Mouse (Mus musculus): Measurements from ENCODE around the gene Myh11. TPM values are rescaled to one million over a fixed set of nuclear protein-coding genes. Genes with fewer than 3 reads are reported as not detected.

Myh11 gene
- total RNA-seq (2021) = 1 to 10 TPM; 4.4 to 6.9 TPM
- long read RNA-seq, experiment 1, partial matches to known transcripts = 1 of 1 reads
- long read RNA-seq, experiment 1, other reads (novel, unspliced or antisense) = 0 of 1 reads
- long read RNA-seq, experiment 2 = 0 reads

DNA sequence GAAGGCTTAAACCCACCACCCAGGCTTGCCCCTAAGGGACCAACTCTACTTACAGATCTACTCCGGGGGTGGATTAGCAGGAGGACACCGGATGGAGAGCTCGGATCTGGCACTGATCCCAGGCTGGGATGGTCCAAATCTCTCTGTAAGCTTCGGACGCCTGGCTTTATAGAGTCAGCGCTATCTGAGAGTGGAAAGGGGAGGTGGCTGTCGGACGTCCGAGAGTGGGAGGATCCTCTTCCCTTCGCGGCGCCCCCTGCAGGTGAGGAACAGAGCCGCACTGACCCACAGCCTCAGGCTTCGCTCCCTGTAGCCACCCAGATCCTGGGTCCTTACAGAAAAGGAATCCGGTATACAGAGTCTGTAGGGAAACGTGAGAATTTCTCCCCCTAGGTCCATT, at the start of gene Myh11:
Gene Myh11, minus strand, starts transcription at position 150 of the 400 bp plus-strand sequence.
- DNase-seq = peak; percentile 82 to 85

DNA sequence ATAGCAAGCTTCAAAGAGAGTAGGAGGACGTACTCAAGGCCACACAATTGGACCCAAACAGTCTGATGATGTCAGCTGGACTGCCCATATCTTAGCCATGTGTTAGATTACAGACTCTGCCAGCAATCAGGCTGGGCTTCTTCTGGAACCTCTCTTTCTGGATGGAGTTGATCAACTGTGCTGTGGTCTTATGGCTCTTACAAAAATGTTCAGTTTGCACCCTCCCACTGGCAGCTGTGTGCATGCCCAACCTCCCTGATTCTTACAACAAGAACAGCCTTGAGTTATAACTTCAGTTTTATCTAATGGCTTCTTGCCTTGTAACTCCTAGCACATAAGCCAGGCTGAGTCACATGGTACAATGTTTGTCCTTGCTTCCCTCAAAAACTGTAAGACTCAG, 37.0 kb upstream of the Myh11 start:
- peak in 1 of 2 experiments; percentile 15 for DNase-seq

DNA sequence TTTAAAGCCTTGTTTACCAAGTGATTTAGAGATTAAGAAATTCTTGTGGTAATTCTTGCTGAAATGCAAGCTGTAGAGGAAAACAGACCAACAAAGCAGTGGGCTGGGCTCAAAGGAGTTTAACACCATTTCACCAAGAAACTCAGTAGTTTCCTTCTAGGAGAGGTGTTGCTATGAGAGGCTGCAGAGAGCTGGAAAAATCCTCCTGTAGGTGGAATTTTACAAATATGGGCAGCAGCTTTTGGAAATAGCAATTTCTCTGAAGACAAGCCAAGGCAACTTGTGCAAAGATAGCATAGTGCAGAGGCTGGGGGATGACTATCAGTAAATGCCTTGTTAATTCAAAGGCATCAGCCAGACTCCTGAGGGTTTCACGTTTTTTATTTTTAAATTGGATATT, 29.3 kb upstream of the Myh11 start:
- DNase-seq = no peak

DNA sequence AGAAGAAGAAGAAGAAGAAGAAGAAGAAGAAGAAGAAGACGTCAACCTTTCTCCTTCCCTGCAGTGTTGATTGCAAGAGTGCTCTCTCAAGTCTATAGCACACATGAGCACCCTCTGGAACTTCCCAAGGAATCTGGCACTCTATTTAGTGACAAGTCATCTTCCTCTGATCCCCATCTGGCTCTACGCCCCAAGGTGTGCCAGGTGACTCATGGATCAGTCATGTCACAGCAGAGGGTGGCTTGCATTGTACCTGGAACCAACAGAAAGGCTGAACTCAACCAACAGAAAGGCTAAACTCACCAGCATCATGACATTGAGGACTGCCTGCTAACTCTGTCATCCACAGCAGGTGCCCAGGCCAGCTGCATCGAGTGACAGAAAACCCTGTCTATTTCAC, 28.5 kb upstream of the Myh11 start:
- DNase-seq = no peak

DNA sequence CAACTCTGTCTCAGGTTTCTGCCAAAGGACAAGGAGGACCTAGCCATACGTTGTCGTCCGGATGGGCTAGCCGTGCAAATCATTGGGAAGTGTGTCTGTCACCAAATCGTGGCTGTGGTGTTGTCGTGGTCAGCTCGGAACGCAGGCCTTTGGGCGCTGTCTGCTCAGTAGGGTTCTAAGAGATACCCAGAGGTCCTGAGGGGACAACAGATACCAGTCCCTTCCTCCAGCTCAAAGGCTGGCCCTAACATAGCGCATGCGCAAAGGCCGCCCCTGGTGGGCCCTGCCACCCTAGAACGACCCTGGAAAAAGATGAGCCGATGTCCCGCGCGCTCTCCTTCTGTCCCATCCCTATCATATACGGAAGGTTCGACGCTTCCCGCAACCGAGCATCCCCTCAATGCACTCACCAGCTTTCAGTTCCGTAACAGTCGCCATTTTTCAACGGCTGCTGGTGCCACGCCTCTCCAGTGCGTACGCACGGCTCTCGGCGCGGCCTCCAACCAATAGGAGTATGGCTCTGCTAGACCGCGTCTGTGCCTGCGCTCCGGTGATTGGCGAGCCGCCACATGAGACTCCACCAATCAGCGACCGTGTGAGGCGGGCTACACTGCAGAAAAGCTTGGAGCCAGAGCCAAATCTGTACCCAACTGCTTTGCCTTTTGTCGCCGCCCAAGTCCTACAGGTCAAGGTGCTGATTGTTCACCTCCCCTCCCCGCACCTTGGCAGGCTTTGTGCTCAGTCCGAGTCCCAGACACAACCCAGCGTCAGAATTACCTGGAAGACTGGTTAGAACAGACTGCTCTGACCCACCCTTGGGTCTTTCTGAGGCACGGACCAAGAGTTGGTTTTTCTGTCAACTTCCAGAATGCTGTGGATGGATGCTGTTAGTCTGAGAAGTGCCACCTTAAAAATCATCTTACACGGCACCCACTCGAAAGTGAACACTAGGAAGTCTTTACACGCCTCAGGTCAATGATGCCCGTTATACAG, 26.0 kb upstream of the Myh11 start, which contains the start of gene Fopnl:
Gene Fopnl, minus strand, starts transcription at position 522 of the 993 bp plus-strand sequence.
- DNase-seq = peak; percentile 98 to 99

GRCm38 (mm10) chr16:14312914-14313313, 21.7 kb upstream of the Myh11 start:
- no peak for DNase-seq

DNA sequence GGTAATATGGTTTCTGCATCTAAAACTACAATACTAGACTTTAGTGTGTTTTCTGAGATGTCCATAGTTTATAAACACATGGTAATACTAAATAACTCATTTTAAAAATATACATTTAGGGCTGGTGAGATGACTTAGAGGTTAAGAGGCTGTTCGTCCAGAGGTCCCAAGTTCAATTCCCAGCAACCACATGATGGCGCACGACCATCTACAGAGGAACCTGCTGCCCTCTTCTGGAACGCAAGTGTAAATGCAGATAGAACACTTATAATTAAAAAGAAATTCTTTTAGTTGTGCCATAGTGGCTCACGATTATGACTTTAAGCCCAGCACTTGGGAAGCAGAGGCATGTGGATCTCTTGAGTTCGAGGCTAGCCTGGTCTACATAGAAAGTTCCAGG, 20.2 kb upstream of the Myh11 start:
- DNase-seq = peak; percentile 22 to 40

GRCm38 (mm10) chr16:14309833-14310232, 18.7 kb upstream of the Myh11 start:
- no peak for DNase-seq

- no peak for DNase-seq
Observed at GRCm38 (mm10) chr16:14308245-14309073, 17.3 kb upstream of the Myh11 start.

DNA sequence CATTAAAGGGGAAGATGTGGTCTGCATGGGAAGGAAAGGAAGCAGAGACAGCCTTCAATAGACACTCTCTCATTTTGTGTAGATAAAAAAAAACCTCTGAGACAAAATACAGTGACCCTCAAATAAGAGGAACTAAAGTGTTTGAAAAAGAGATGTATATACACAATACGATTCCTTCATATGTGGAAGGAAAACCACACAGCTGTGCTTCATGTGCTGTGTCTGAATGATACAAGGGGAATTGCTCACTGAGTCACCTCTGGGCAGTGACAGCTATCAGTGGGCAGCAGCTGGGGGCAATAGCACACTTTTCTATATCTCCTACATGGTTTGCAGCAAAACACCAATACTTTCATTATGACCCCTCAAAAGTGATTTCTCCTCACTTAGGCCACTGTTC, 16.2 kb upstream of the Myh11 start:
- no peak for DNase-seq

DNA sequence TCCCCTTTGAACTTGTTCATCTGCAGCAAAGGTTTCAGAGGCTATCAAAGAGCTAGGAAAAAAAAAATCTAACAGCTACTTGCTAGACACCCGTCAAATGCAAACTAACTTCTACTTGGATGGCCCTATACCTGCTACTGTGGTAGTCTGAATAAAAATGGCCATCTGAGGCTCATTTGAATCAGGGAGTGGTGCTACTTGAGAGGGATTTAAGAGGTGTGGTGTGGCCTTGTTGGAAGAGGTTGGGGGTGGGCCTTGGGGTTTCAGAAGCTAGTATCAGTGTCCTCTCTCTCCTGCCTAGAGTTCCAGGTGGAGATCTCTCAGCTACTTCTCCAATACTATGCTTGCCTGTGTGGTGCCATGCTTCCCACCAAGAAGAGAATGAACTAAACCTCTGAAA, 15.3 kb upstream of the Myh11 start:
- no peak for DNase-seq

GRCm38 (mm10) chr16:14304791-14305190, 13.6 kb upstream of the Myh11 start:
- peak; percentile 49 to 57 for DNase-seq

GRCm38 (mm10) chr16:14303676-14304075, 12.5 kb upstream of the Myh11 start:
- DNase-seq = peak; percentile 55 to 63

DNA sequence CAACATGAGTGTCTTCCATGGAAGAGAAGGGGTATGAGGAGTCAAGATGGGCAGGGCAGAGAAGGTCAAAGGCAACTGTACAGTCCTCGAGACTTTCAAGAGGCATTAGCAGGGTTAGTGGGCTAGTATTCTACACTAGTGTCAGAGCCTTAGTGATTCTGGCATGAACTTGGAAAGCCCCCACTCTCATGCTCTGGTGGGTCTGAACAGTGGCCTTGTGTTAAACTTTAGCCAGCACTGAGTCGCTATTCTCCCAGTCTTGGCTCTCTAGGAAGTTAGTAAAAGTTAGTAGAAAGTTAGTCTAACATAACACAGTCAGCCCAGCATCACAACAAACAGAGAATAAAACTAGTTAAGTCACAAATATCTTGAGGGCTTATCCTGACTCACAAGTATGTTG, 12.0 kb upstream of the Myh11 start:
- DNase-seq = no peak

- no peak for DNase-seq
Observed at GRCm38 (mm10) chr16:14298461-14298860, 7.3 kb upstream of the Myh11 start.

DNA sequence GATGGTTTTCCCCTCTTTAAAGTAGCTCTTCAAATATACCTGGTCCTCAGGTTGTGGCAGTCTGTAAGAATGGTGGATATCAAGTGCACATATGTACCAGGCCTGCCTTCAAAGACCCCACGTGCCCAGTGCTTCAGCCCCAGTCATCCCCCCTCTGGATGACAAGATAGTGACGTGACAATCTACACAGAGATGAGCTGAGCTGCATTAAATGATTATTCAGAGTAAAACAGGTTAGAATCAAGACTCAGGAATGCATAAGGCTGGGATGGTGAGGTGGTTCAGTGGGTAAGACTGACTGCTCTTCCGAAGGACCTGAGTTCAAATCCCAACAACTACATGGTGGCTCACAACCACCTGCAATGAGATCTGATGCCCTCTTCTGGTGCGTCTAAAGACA, 6.6 kb upstream of the Myh11 start:
- no peak for DNase-seq

DNA sequence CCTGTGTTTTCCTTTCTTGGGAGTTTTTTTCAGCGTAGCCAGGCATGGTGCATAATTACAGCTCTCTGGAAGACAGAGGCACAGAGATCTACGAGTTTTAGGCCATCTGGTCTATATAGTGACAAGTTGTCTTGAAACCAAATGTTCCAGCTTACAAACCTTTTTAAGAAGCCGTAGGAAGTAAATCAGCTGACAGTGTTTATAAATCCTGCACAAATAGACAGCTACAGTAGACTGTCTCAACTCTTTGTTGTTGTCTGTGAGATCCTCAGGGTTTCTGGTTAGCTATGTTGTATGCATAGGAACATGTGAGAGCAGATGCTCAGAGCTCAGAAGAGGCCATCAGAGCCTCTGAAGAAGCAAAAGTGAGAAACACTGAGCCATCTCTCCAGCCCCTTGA, 6.0 kb upstream of the Myh11 start:
- no peak for DNase-seq

GRCm38 (mm10) chr16:14296544-14297124, 5.5 kb upstream of the Myh11 start:
- DNase-seq = no peak

DNA sequence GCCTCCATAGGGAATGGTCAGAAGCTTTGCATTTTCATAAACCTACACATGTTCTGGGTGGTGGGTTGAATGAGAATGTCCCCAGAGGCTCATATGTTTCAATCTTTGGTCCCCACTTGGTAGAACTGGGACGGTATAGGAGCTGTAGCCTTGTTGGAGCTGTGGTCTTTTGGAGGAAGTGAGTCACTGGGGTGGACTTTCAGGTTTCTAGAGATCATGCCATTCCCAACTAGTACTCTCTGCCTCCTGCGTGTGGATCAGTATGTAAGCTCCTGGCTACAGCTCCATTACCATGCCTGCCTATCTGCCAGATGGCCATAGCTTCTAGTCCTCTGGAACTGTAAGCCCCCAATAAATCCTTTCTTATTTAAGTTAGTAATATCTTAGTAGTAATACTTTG, 4.1 kb upstream of the Myh11 start:
- DNase-seq = no peak

DNA sequence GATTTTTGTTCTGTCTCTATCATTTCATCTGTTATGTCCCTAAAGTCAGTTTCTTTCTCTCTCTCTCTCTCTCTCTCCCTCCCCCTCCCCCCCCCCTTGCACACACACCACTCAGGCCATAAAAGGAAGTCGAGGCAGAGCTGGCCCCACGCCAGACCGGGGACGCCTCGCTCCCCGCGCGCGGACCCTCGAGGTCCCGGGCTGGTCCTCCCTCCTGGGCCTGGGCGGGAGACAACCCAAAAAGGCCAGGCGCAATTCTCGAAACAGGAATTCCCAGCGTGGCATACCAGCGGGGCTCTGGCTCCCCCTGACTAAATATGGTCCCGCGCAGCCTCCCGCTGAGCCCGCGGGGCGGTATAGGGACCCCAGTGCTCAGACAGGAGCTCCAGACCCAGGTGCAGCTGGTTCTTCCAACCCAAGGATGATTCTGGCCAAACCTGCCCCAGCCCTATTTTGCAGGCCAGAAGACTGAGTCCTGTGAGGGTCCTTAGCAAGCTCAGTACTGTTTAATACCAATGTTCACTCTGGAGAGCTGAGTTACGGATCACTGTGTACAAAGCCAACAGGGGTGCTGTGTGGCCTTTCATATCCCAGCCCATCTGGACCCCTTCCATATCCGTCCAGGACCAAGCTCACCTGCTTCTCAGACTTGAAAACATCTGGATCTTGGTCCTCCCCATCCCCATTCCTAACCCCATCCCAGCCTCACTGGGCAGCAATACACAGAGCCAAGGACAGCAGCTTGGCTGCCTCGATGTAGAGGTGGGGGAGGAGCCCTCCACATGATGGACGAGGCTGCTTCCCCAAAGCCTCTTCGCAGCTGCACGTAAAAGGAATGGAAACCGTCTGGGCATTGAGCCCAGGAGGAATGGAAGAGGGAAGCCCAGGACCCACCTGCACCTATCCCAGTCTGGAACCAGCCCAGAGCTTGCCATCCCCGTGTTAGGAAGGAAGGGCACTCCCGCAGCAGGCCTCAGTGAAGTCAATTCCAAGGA, 1.3 kb upstream of the Myh11 start:
- DNase-seq = peak; percentile 45 to 48

Measured in adrenal gland, postnatal 36 days (tissue).